Mouse (Mus musculus): ENCODE measurements around the gene Elobl. TPM values are rescaled to one million over a fixed set of nuclear protein-coding genes. Genes with fewer than 3 reads are reported as not detected.

Elobl gene
- total RNA-seq, 4 experiments from 2014 or later: not detected

DNA sequence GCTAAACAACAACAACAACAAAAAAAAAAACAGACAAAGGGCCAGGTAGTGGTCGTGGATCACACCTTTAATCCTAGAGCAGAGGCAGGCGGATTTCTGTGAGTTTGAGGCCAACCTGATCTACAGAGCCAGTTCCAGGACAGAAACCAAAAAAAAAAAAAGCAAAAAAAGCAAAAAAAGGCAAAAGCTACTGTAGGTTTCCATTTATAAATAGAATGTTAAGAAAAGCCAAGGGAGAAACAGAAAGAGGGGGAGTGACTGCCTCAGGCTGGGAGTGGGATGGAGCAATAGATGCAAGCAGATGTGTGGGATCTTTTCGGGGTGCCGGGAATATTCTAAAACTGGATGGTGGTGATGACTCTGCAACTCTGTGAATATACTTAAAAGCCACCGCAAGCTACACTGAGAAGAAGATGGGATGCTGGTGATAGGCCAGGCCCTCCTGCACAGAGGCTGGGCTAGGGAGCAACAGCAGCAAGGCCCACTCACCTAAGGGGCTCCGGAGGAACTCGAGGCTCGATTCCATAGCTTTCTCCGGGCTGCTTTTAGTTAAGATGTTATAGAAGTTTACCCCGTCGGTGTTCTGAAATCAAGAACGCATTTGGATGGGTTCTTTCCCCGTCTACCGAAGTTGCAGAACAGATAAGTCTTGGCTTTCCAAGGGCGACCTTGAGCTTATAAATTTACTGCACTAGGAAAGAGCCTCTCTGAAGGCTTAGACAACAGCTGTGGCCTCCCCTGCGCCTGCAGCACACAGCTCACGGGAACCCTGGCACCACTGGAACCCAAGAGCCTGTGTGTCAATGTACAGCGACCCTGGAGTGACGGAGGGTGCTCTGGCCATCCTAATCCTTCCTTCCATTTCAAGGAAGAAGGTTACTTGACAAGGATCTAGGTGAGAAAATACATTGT is 32.4 kb downstream of the Elobl start:
- DNase-seq (ENCODE audit: low spot score): no peak

DNA sequence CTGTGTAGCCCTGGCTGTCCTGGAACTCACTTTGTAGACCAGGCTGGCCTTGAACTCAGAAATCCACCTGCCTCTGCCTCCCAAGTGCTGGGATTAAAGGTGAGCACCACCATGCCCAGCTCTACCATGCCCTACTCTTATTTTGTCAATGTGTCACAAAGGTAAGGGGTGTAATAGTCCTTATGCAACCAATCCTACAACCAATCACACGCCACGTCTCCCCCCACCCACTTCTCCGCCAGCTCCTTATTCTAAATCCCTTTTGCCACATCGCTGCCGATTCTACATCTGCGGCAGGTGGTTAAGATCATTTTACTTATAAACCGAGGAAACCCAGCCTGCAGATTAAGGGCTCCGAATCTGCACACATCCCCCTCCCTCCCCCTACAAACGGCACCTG is 33.7 kb downstream of the Elobl start:
- DNase-seq (ENCODE audit: low spot score): no peak

DNA sequence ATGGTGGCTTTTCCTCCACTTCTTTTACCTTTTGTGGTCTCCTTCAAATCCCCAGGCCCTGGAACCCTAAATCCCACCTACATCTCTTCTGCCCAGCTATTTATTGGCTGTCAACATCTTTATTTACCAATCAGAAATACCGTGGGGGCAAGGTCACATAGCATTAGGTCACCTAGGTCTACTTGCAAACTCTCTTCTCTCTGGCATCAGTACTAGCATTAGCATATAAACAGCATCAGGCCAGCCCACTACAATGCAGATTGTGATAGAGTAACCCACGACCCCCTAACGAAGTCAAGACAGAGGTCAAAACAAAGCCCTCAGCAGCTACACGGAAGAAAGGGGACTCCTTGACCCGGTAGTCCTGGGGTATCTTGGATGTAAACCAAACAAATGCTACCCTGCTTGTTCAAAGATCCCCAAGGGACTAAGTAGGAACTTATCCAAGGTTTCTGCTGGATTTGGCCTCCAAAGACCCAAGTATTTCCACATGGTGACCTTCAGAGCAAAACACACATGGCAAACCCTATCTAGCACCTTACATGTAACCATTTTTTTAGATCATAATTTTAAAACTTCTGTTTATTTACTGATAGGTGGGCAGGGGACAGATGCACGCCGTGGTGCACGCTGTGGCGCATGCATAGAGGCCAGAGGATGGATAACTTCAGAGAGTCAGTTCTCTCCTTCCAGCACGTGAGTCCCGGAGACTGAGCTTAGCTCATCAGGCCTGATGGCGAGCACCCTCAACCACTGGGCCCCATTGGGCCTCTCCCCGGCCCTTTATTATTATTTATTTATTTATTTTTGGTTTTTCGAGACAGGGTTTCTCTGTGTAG is 34.8 kb downstream of the Elobl start:
- no peak for DNase-seq (ENCODE audit: low spot score)

DNA sequence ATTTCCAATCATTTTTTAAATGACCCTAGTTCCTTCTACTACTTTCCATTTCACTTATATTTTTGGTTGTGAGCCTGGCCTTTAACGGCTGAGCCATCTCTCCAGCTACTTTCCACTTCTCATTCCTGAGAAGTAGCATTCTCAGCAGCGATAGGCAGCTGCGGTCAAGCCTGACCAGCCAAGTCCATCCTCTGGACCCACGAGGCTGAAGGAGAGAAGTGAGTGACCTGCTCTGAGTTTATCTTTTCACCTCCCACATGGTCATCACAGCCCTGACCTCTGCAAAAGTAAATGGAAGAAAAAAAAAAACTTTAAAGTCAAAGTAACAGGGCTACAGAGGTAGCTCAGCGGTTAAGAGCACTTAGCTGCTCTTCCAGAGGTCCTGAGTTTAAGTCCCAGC is 40.2 kb downstream of the Elobl start:
- DNase-seq (ENCODE audit: low spot score): no peak

Other genes starting within 250 kb of the Elobl start
- gene Msi2, start 248.4 kb downstream of the Elobl start, total RNA-seq (2022): 100 to 1,000 TPM; 206 to 216 (median 210) TPM
- 100 to 1,000 TPM; 113 to 148 (median 138) TPM for gene Akap1, start 102.3 kb downstream of the Elobl start, total RNA-seq (2022)
- 10 to 100 TPM; 11.8 to 13.1 (median 12.8) TPM for gene Scpep1, start 11.5 kb downstream of the Elobl start, total RNA-seq (2022)
- 1 to 10 TPM; 4.2 to 5.4 (median 4.8) TPM for gene Coil, start 3.3 kb upstream of the Elobl start, total RNA-seq (2022)
- gene Trim25, start 32.4 kb upstream of the Elobl start, total RNA-seq (2022): 10 to 100 TPM; 16.8 to 21.3 (median 17.1) TPM
- gene Dgke, start 99.9 kb upstream of the Elobl start, total RNA-seq (2022): 10 to 100 TPM in 2 of 4 experiments, 1 to 10 TPM in 2; 7.6 to 14.8 (median 11.0) TPM
- gene Gm525, start 106.9 kb upstream of the Elobl start, total RNA-seq (2022): under 1 TPM in 1 of 4 experiments, not detected in 3; 0.60 TPM